Mouse (Mus musculus): ENCODE results near the gene AA986860.

Gene AA986860

GRCm38 (mm10) chr1:130734852-130735251, 3.1 kb downstream of the AA986860 start:
- no peak for DNase-seq (ENCODE audit: low read depth, low spot score)

GRCm38 (mm10) chr1:130737411-130737881, 5.7 kb downstream of the AA986860 start:
- DNase-seq (ENCODE audit: low read depth, low spot score), result no peak

- DNase-seq (ENCODE audit: low read depth, low spot score), result no peak
These were observed 6.1 kb downstream of the AA986860 start for GRCm38 (mm10) chr1:130737916-130738315.

- DNase-seq (ENCODE audit: low read depth, low spot score), result no peak
These were observed 6.9 kb downstream of the AA986860 start for GRCm38 (mm10) chr1:130738551-130739106.

- DNase-seq (ENCODE audit: low read depth, low spot score), result no peak
These were observed 7.9 kb downstream of the AA986860 start for GRCm38 (mm10) chr1:130739636-130740035.

- no peak for DNase-seq (ENCODE audit: low read depth, low spot score)
These were observed 8.5 kb downstream of the AA986860 start for GRCm38 (mm10) chr1:130740227-130740648.

GRCm38 (mm10) chr1:130740781-130741720, 9.3 kb downstream of the AA986860 start:
- DNase-seq (ENCODE audit: low read depth, low spot score), result no peak

GRCm38 (mm10) chr1:130742201-130742600, 10.4 kb downstream of the AA986860 start:
- no peak for DNase-seq (ENCODE audit: low read depth, low spot score)

- no peak for DNase-seq (ENCODE audit: low read depth, low spot score)
These were observed 12.0 kb downstream of the AA986860 start for GRCm38 (mm10) chr1:130743775-130744174.

- no peak for DNase-seq (ENCODE audit: low read depth, low spot score)
These were observed 12.4 kb downstream of the AA986860 start for GRCm38 (mm10) chr1:130744217-130744616.

- no peak for DNase-seq (ENCODE audit: low read depth, low spot score)
These were observed 13.2 kb downstream of the AA986860 start for GRCm38 (mm10) chr1:130744961-130745360.

GRCm38 (mm10) chr1:130745591-130745990, 13.8 kb downstream of the AA986860 start:
- no peak for DNase-seq (ENCODE audit: low read depth, low spot score)

- DNase-seq (ENCODE audit: low read depth, low spot score), result no peak
These were observed 15.0 kb downstream of the AA986860 start for GRCm38 (mm10) chr1:130746819-130747218.

GRCm38 (mm10) chr1:130759689-130760088, 27.9 kb downstream of the AA986860 start:
- DNase-seq (ENCODE audit: low read depth, low spot score), result no peak

- no peak for DNase-seq (ENCODE audit: low read depth, low spot score)
These were observed 29.8 kb downstream of the AA986860 start for GRCm38 (mm10) chr1:130761597-130761996.

GRCm38 (mm10) chr1:130762045-130762760, 30.4 kb downstream of the AA986860 start:
- DNase-seq (ENCODE audit: low read depth, low spot score), result no peak

GRCm38 (mm10) chr1:130764027-130764461, 32.3 kb downstream of the AA986860 start:
- DNase-seq (ENCODE audit: low read depth, low spot score), result no peak

GRCm38 (mm10) chr1:130767066-130767465, 35.3 kb downstream of the AA986860 start:
- no peak for DNase-seq (ENCODE audit: low read depth, low spot score)

GRCm38 (mm10) chr1:130769925-130770324, 38.1 kb downstream of the AA986860 start:
- DNase-seq (ENCODE audit: low read depth, low spot score), result no peak

- DNase-seq (ENCODE audit: low read depth, low spot score), result no peak
These were observed 38.7 kb downstream of the AA986860 start for GRCm38 (mm10) chr1:130770487-130770886.

GRCm38 (mm10) chr1:130770981-130771494, 39.3 kb downstream of the AA986860 start:
- no peak for DNase-seq (ENCODE audit: low read depth, low spot score)

- DNase-seq (ENCODE audit: low read depth, low spot score), result no peak
These were observed 43.5 kb downstream of the AA986860 start for GRCm38 (mm10) chr1:130775234-130775633.

Data from retina, adult 2 months (tissue).